Mouse (Mus musculus) liver, adult 2 months (tissue): ENCODE measurements at regions not wholly inside any gene's neighbourhood (a gene's known extent, or its start where the extent isn't known, plus 50 kb on each side); places are given as distances from the start of the nearest gene placed in this dataset.

Source experiments
- CTCF ChIP-seq: fragments of 200-500 bp; IDR thresholded peaks from 2 replicates; pipeline ENCODE4 v1.5.1; 2011; ENCODE audit warnings: low read depth, low read length, control low read depth
- POLR2A ChIP-seq: fragments of 200-500 bp; IDR thresholded peaks from 2 replicates; pipeline ENCODE4 v1.6.1; 2011; ENCODE audit warnings: low read length, control low read depth; ENCODE audit not compliant: insufficient read depth; ENCODE audit errors: extremely low read depth

GRCm38 (mm10) chr11:19861596-19861995 is 62.6 kb upstream of the Spred2 start:
- no peak for TF ChIP-seq CTCF
- TF ChIP-seq POLR2A = no peak
